Mouse (Mus musculus): ENCODE measurements around the gene Gpr27.

DNA sequence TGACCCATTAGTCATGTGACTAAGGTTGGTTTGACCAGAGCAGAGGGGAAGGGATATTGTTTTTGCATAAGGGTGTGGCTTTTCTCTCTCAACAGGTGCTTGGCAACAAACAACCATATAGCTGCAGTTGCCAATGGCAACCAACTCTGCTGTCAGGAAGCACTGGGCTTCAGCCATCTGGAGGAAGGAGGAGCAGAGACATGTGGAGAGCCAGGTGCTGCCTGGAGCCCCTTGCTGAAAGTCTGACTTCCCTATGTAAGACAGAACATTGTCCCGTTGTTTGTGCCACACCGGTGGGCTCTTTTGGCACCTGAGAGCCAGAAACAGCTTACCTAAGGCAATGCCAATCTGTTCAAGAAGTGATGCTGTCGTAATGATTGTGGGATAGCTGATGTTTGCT lies 50.4 kb downstream of the Gpr27 start:
- TF ChIP-seq CTCF (IDR thresholded peaks at IDR 0.05; ENCODE audit: insufficient read depth, low read depth, low read length): no peak
- TF ChIP-seq POLR2A (IDR thresholded peaks at IDR 0.05; ENCODE audit: insufficient read depth, low read depth, low read length): no peak

Measured in olfactory bulb, adult 2 months (tissue).